Mouse (Mus musculus): ENCODE measurements around the gene Arhgdig. TPM values are rescaled to one million over a fixed set of nuclear protein-coding genes. Genes with fewer than 3 reads are reported as not detected.

The Arhgdig gene
- total and polyA plus RNA-seq, 3 experiments: 76.3 to 97.0 TPM; not detected in 1

- TF ChIP-seq MEF2A (IDR thresholded peaks at IDR 0.05; ENCODE audit: extremely low read depth, insufficient replicate concordance, low read depth, low read length, poor library complexity, severe bottlenecking) (no peak), GABPA (IDR thresholded peaks at IDR 0.05; ENCODE audit: low read depth, low read length) (no peak), BHLHE40 (IDR thresholded peaks at IDR 0.05; ENCODE audit: borderline replicate concordance, low read depth, low read length) (no peak), MAFK (IDR thresholded peaks at IDR 0.05; ENCODE audit: borderline replicate concordance, low read depth, low read length) (no peak), ZMIZ1 (IDR thresholded peaks at IDR 0.05; ENCODE audit: low read depth, low read length) (peak; percentile 87), RCOR1 (IDR thresholded peaks at IDR 0.05; ENCODE audit: low read depth, low read length) (no peak; the same call in 1 of the 2 replicates), TBP (IDR thresholded peaks at IDR 0.05; ENCODE audit: low read depth, low read length) (peak; percentile 93), HCFC1 (IDR thresholded peaks at IDR 0.05; ENCODE audit: low read depth, low read length) (peak; percentile 93), MYC (IDR thresholded peaks at IDR 0.05; ENCODE audit: low read depth, low read length) (no peak; the same call in none of the 2 replicates), ZC3H11A (IDR thresholded peaks at IDR 0.05; ENCODE audit: low read depth, low read length) (no peak)
Observed at GRCm38 (mm10) chr17:26252539-26253251, 45.1 kb upstream of the Arhgdig start, which contains the start of gene Luc7l (continued).

DNA sequence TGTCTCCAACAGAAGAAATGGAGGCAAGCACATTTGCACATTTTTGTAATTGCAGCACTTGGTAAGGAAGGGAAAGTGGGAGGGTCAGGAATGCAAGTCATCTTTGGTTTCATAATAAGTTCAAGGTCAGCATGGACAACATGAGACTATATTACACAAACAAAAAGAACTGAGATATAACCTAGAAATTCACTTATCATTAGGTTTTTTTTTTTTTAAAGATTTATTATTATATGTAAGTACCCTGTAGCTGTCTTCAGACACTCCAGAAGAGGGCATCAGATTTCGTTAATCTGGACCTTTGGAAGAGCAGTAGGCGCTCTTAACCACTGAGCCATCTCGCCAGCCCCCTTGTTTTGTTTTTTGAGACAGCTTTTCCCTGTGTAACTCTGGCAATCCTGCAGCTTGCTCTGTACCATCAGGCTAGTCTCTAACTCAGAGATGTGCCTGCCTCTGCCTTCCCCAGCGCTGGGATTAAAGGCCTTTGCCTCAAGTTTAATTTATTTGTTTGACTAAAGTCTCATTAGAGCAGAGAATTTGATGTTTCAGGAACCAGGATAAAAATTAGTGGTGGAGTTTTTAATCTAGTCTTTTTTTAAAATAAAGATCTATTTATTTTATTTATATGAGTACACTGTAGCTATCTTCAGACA is 44.4 kb upstream of the Arhgdig start:
- TF ChIP-seq CHD1 (IDR thresholded peaks at IDR 0.05; ENCODE audit: low read depth, low read length): peak; percentile 58; the same call in 1 of the 2 replicates
- no peak for TF ChIP-seq USF2 (IDR thresholded peaks at IDR 0.05; ENCODE audit: borderline replicate concordance in 1 of 2, insufficient read depth in 1 of 2, low read depth in 1 of 2, low read length in 2 of 2)
- TF ChIP-seq ZNF384 (IDR thresholded peaks at IDR 0.05; ENCODE audit: low read depth, low read length): peak; percentile 69
- TF ChIP-seq GATA1 (IDR thresholded peaks at IDR 0.05; ENCODE audit: low read depth, low read length): no peak
- no peaks in the 10 kb centered on the region for H3K9me3 ChIP-seq (replicated peaks; ENCODE audit: insufficient read depth, low read length)

More for the DNA sequence above, 44.4 kb upstream of the Arhgdig start:
- H3K9ac ChIP-seq (ENCODE audit: control insufficient read depth, low read depth, low read length, poor library complexity, severe bottlenecking): peak overlapping the region; percentile 97
- H3K4me3 ChIP-seq (ENCODE audit: control insufficient read depth in 1 of 2, insufficient read depth in 1 of 2, low read depth in 2 of 2, low read length in 2 of 2): peak overlapping the region; percentile 85 to 95
- peak overlapping the region; percentile 93 for H3K27ac ChIP-seq (ENCODE audit: control insufficient read depth, low read depth, low read length)
- H3K27me3 ChIP-seq (ENCODE audit: control insufficient read depth in 1 of 2, insufficient read depth in 2 of 2, low read length in 2 of 2): no peaks in the 10 kb centered on the region
- H3K79me2 ChIP-seq (ENCODE audit: control insufficient read depth, insufficient read depth, low read length, poor library complexity): peaks cover 39% of the 10 kb centered on the region
- peak; percentile 52 for DNase-seq (ENCODE audit: low read depth, low spot score)
- H3K4me1 ChIP-seq (ENCODE audit: control insufficient read depth in 1 of 2, insufficient read depth in 2 of 2, low read length in 2 of 2): peaks cover 7% of the 10 kb centered on the region in 2 experiments; a peak in 2 of 4 replicates
- peaks cover 25 to 27% of the 10 kb centered on the region in 2 experiments for H3K36me3 ChIP-seq (ENCODE audit: control insufficient read depth in 1 of 2, insufficient read depth in 2 of 2, low read length in 2 of 2)
